Mouse (Mus musculus) thymus, adult 2 months (tissue): ENCODE measurements around the gene Rab3il1.

Source experiments
- CTCF ChIP-seq: fragments of 200-500 bp; IDR thresholded peaks from 2 replicates; pipeline ENCODE4 v1.5.1; 2012; ENCODE audit warnings: mild to moderate bottlenecking, control low read depth, low read length, moderate library complexity, borderline replicate concordance; ENCODE audit not compliant: control insufficient read depth, poor library complexity, insufficient read depth; ENCODE audit errors: extremely low read depth
- POLR2A ChIP-seq: fragments of 200-500 bp; IDR thresholded peaks from 2 replicates; pipeline ENCODE4 v1.6.1; 2012; ENCODE audit warnings: mild to moderate bottlenecking, low read length, control low read depth, moderate library complexity; ENCODE audit not compliant: control insufficient read depth, poor library complexity, insufficient read depth; ENCODE audit errors: extremely low read depth

GRCm38 (mm10) chr19:10019214-10019760 is 17.8 kb downstream of the Rab3il1 start:
- TF ChIP-seq CTCF: no peak
- no peak for TF ChIP-seq POLR2A
